Mouse (Mus musculus) ES-E14 (cell line): ENCODE measurements at regions not wholly inside any gene's neighbourhood (a gene's known extent, or its start where the extent isn't known, plus 50 kb on each side); places are given as distances from the start of the nearest gene placed in this dataset.

Source experiments
- CHD2 ChIP-seq: IDR thresholded peaks from 2 replicates; pipeline ENCODE4 v1.6.1; 2014; ENCODE audit warnings: mild to moderate bottlenecking, low read depth, low read length, inconsistent platforms
- ZNF384 ChIP-seq: IDR thresholded peaks from 2 replicates; pipeline ENCODE4 v1.6.1; 2012; ENCODE audit warnings: low read depth, low read length, inconsistent platforms

DNA sequence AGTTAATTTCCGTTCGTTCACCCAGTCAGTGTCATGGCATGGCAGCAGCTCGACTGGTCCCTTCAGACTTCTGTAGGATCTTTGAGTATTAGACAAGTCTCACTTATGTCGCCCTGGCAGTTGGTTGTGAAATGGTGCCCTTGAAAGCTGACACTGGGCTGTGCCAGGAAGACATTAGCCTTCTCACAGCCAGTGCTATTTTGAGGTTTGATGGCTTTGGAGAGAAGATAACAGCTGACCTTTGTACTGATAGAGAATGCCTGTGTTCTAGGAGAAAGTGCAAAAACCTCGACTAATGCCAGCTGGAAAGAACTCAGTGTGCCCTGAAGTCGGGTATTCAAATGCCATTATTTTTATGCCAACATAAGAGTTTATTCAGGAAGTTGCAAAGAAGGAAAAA lies 207.3 kb downstream of the Plpp3 start:
- TF ChIP-seq ZNF384 (no peak), CHD2 (no peak)
